Mouse (Mus musculus) forebrain, postnatal 0 days (tissue): ENCODE data around the gene Gtf2e1. TPM values are rescaled to one million over a fixed set of nuclear protein-coding genes. Genes with fewer than 3 reads are reported as not detected.
A peak's percentile ranks its signal among the peaks of the same experiment; 100 is the strongest.

ENCODE experiments used
- ATAC-seq: fragments of 200-750 bp; cut with Nextera tagmentation; 2 replicates; pipeline ENCODE4 v1.8.0; 2017; ENCODE audit warnings: mild to moderate bottlenecking, moderate library complexity
- DNase-seq: peaks from one replicate; pipeline ENCODE4 v3.0.0-alpha.2; 2015
- H3K27ac ChIP-seq: fragments of 300-500 bp; sonication (generic); 2 replicates; pipeline ENCODE4 v1.5.1; 2014; ENCODE audit warnings: low read depth, mild to moderate bottlenecking, antibody characterized with exemption, low read length, moderate library complexity, mixed read lengths
- H3K27me3 ChIP-seq: fragments of 300-500 bp; sonication (generic); 2 replicates; pipeline ENCODE4 v1.6.1; 2014; ENCODE audit warnings: mild to moderate bottlenecking, low read length, mixed read lengths; ENCODE audit not compliant: insufficient read depth
- H3K36me3 ChIP-seq: fragments of 300-500 bp; sonication (generic); 2 replicates; pipeline ENCODE4 v1.6.1; 2014; ENCODE audit warnings: mild to moderate bottlenecking, moderate library complexity; ENCODE audit not compliant: insufficient read depth
- H3K4me1 ChIP-seq: fragments of 300-500 bp; sonication (generic); 2 replicates; pipeline ENCODE4 v1.6.1; 2014; ENCODE audit warnings: antibody characterized with exemption; ENCODE audit not compliant: insufficient read depth
- H3K4me2 ChIP-seq: fragments of 300-500 bp; sonication (generic); 2 replicates; pipeline ENCODE4 v1.6.1; 2014; ENCODE audit warnings: low read depth, mild to moderate bottlenecking, moderate library complexity
- H3K4me3 ChIP-seq: fragments of 300-500 bp; sonication (generic); 2 replicates; pipeline ENCODE4 v1.5.1; 2014; ENCODE audit warnings: low read depth, low read length, mixed read lengths
- H3K9ac ChIP-seq: fragments of 300-500 bp; sonication (generic); 2 replicates; pipeline ENCODE4 v1.6.1; 2014; ENCODE audit warnings: mild to moderate bottlenecking
- H3K9me3 ChIP-seq: fragments of 300-500 bp; sonication (generic); 2 replicates; pipeline ENCODE4 v1.6.1; 2016; ENCODE audit warnings: low read length
- CTCF ChIP-seq: sonication (generic); IDR thresholded peaks from 2 replicates; pipeline ENCODE4 v1.5.1; 2016; ENCODE audit warnings: antibody characterized with exemption, control low read depth, low read depth
- WGBS: fragments of 180-500 bp; shearing (Covaris S2); extraction: QIAGEN DNeasy Blood & Tissue Kit; methylation state at CpG from one replicate; pipeline ENCODE4 v1.1.7; 2014; 5-methylcytosine and 5-hydroxymethylcytosine counted together
- polyA plus RNA-seq: library from polyadenylated mRNA; unstranded; fragments of >200 nt; fragmentation: Nextera tagmentation; extraction: Ambion mirVana; gene quantifications from 2 replicates; pipeline ENCODE4 v1.2.1, GENCODE M21; 2015
- total RNA-seq: library from RNA; depleted of rRNA; stranded (reverse); fragments of >200 nt; gene quantifications from 2 replicates; pipeline ENCODE4 v1.2.3, GENCODE M21; 2014

The Gtf2e1 gene
- total and polyA plus RNA-seq, 2 experiments from 2014 or later = 24.5 to 32.7 TPM

DNA sequence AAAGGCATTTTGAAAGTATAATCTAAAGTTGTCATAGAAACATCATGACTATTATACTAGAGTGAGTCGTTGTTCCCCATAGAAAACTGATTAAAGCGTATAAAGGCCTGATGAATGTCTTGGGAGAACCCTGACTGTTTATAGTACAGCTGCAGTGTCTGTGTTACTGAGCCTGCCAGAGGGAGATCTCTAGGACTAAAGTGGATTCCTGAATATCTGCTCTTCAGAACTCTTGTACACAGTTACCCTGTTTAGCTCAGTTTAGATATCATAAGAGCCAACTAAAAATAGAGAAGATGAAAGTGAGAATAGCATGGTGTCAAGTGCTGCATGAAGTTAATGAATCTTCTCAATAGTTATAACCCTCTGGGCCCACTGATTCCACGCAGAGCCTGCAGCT is 10.7 kb upstream of the Gtf2e1 start:
- Histone ChIP-seq H3K4me1 (no peaks in the 10 kb centered on the region), H3K9me3 (no peaks in the 10 kb centered on the region), H3K4me2 (no peak overlapping the region), H3K27ac (no peak overlapping the region), H3K36me3 (no peaks in the 10 kb centered on the region), H3K4me3 (no peak overlapping the region), H3K27me3 (no peaks in the 10 kb centered on the region), H3K9ac (no peak overlapping the region)
- 66% methylated on average over 3 of the region's 3 CpGs for WGBS
- no peak for DNase-seq
- no peak for ATAC-seq
- TF ChIP-seq CTCF = no peak

GRCm38 (mm10) chr16:37546312-37546711 is 6.7 kb upstream of the Gtf2e1 start:
- DNase-seq = peak; percentile 36
- H3K4me2 ChIP-seq = no peak overlapping the region
- H3K4me1 ChIP-seq = no peaks in the 10 kb centered on the region
- no peaks in the 10 kb centered on the region; the same call in 1 of the 2 replicates for H3K36me3 ChIP-seq
- no peak for TF ChIP-seq CTCF
- no peaks in the 10 kb centered on the region for H3K27me3 ChIP-seq
- no peak overlapping the region for H3K9ac ChIP-seq
- H3K9me3 ChIP-seq = no peaks in the 10 kb centered on the region
- peak overlapping the region; percentile 51 for H3K27ac ChIP-seq
- peak; percentile 83 for ATAC-seq
- H3K4me3 ChIP-seq = no peak overlapping the region
- WGBS = 30% methylated on average over 5 of the region's 5 CpGs

GRCm38 (mm10) chr16:37540776-37541175 is 1.2 kb upstream of the Gtf2e1 start:
- peak overlapping the region; percentile 59; the same call in 1 of the 2 replicates for H3K4me2 ChIP-seq
- H3K27me3 ChIP-seq = no peaks in the 10 kb centered on the region
- ATAC-seq (no peak), DNase-seq (no peak)
- H3K4me1 ChIP-seq = peaks cover 3% of the 10 kb centered on the region; the same call in 1 of the 2 replicates
- H3K9ac ChIP-seq = no peak overlapping the region
- WGBS = 84% methylated on average over 6 of the region's 6 CpGs
- TF ChIP-seq CTCF = no peak
- no peak overlapping the region for H3K27ac ChIP-seq
- H3K36me3 ChIP-seq = no peaks in the 10 kb centered on the region; the same call in 1 of the 2 replicates
- no peak overlapping the region for H3K4me3 ChIP-seq
- no peaks in the 10 kb centered on the region for H3K9me3 ChIP-seq

GRCm38 (mm10) chr16:37539240-37539610 is 364 bp downstream of the Gtf2e1 start:
- H3K4me2 ChIP-seq = peak overlapping the region; percentile 67
- H3K9ac ChIP-seq = peak overlapping the region; percentile 87
- DNase-seq (no peak), ATAC-seq (peak; percentile 21)
- no peak for TF ChIP-seq CTCF
- peak overlapping the region; percentile 85 for H3K27ac ChIP-seq
- H3K4me1 ChIP-seq = peaks cover 3% of the 10 kb centered on the region; the same call in 1 of the 2 replicates
- peaks cover 4% of the 10 kb centered on the region; the same call in 1 of the 2 replicates for H3K36me3 ChIP-seq
- no peaks in the 10 kb centered on the region for H3K9me3 ChIP-seq
- no peaks in the 10 kb centered on the region for H3K27me3 ChIP-seq
- WGBS = 0% methylated on average over 22 of the region's 22 CpGs
- peak overlapping the region; percentile 65 for H3K4me3 ChIP-seq

GRCm38 (mm10) chr16:37533369-37534068 is 6.1 kb downstream of the Gtf2e1 start:
- ATAC-seq (no peak), DNase-seq (no peak)
- H3K4me2 ChIP-seq = no peak overlapping the region
- no peaks in the 10 kb centered on the region for H3K4me1 ChIP-seq
- H3K9ac ChIP-seq = no peak overlapping the region
- H3K9me3 ChIP-seq = no peaks in the 10 kb centered on the region
- WGBS = 90% methylated on average over 8 of the region's 8 CpGs
- H3K27me3 ChIP-seq = no peaks in the 10 kb centered on the region
- H3K36me3 ChIP-seq = peaks cover 4% of the 10 kb centered on the region; the same call in 1 of the 2 replicates
- H3K4me3 ChIP-seq = no peak overlapping the region
- no peak for TF ChIP-seq CTCF
- H3K27ac ChIP-seq = no peak overlapping the region

DNA sequence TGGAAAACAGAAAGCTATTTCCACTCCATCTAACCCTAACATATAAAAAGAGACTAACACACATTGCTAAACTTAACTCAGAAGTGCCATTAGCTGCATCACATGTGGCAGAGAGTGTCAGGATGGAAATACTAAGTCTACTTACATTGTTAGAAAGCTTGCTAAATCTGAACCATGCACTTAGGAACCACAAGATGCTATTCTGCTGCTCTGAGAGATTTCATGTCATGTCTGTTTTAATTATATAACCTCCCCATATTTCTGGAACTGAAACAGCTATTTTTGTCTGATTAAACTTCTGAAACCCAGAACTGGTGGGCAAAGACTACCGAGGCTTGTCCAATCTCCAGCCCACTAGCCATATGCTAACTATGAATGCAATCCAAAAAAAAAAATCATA is 7.5 kb downstream of the Gtf2e1 start:
- H3K9ac ChIP-seq = no peak overlapping the region
- no peak for TF ChIP-seq CTCF
- no peaks in the 10 kb centered on the region for H3K27me3 ChIP-seq
- no peaks in the 10 kb centered on the region for H3K4me1 ChIP-seq
- H3K36me3 ChIP-seq = peaks cover 4% of the 10 kb centered on the region; the same call in 1 of the 2 replicates
- H3K4me2 ChIP-seq = no peak overlapping the region
- no peak for ATAC-seq
- DNase-seq = no peak
- no peak overlapping the region for H3K27ac ChIP-seq
- H3K9me3 ChIP-seq = no peaks in the 10 kb centered on the region
- WGBS = 70% methylated on average over 1 of the region's 1 CpGs
- no peak overlapping the region for H3K4me3 ChIP-seq

DNA sequence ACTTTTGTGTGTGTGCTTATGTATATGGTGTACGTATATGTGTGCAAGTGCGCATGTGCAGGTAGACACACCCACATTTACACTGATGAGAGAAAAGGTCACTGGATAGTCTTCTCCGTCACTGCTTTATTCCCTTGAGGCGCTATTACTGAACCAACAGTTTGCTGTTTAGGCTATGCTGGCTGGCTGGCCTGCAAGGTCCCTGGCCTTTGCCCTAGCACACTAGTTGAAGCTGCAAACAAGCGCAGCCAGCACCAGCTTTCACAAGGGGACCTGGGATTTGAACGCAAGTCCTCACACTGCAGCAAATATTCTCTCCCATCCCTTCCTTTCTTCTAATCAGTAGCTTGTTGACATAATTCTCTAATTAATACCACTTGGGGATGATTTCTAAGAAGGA is 9.4 kb downstream of the Gtf2e1 start:
- no peak for ATAC-seq

More for the DNA sequence above, 9.4 kb downstream of the Gtf2e1 start:
- no peak for DNase-seq
- Histone ChIP-seq H3K4me2 (no peak overlapping the region), H3K27me3 (no peaks in the 10 kb centered on the region), H3K9ac (no peak overlapping the region), H3K9me3 (no peaks in the 10 kb centered on the region), H3K36me3 (peaks cover 4% of the 10 kb centered on the region; the same call in 1 of the 2 replicates), H3K4me3 (no peak overlapping the region), H3K27ac (no peak overlapping the region), H3K4me1 (no peaks in the 10 kb centered on the region)
- no peak for TF ChIP-seq CTCF
- 95% methylated on average over 6 of the region's 6 CpGs for WGBS
